Mouse (Mus musculus) adrenal gland (tissue): ENCODE measurements around the gene Zfp422.

Experiments
- intact Hi-C: fragments of 180-260 bp; cut with DNase I; formaldehyde crosslinking; loops from one replicate; pipeline ENCODE4 v1.15.1; 2025
- long read RNA-seq, 2 experiments: library from polyadenylated mRNA; unstranded; transcript quantifications; one replicate each; pipeline ENCODE4 v2.0.0; 2020; ENCODE audit warnings: borderline replicate concordance in 1 of 2; ENCODE audit not compliant: insufficient replicate concordance in 1 of 2

The Zfp422 gene
- long read RNA-seq, experiment 1, transcript Zfp422-202 (2 exons, 3,187 nt), result major isoform, 15 of 19 reads
- long read RNA-seq, experiment 1, partial matches to known transcripts, result 0 of 19 reads
- long read RNA-seq, experiment 1, other reads (novel, unspliced or antisense), result 3 of 19 reads
- long read RNA-seq, experiment 2, transcript Zfp422-202 (2 exons, 3,187 nt), result major isoform, 19 of 27 reads
- long read RNA-seq, experiment 2, partial matches to known transcripts, result 0 of 27 reads
- long read RNA-seq, experiment 2, other reads (novel, unspliced or antisense), result 4 of 27 reads

DNA sequence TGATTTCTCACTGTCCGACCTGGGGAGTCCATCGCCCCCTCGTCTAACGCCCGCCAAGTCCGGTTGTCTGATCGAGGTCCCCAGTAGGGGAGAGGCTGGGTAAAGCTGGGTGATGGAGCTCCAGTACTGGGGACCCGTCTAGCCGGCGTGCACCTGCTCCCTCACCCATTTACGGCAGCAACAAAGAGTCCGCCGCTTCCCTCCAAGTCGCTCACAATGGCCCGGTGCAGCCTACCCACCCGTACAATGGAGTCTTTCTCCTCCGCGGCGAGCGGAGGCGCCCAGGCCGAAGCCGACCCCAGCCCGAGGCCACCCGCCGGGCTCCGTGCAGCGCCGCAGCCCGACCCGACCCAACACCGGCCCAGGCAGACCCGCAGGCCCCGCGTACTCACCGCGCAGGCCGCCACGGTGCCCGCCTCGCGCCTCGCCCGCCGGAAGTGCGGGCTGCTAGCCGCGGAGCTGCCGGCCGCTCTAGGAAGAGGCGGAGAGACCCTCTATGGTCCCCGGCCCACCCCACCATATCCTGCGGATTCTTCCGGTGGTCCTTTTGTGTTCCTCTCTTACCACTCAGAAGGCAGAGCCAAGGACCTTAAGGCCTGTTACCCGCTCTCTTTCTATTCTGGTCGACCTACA lies at the start of gene Zfp422:
TSS of gene Zfp422 (minus strand) at position 461 of the 633 bp plus-strand sequence.
- intact Hi-C loops, result no loop called here

DNA sequence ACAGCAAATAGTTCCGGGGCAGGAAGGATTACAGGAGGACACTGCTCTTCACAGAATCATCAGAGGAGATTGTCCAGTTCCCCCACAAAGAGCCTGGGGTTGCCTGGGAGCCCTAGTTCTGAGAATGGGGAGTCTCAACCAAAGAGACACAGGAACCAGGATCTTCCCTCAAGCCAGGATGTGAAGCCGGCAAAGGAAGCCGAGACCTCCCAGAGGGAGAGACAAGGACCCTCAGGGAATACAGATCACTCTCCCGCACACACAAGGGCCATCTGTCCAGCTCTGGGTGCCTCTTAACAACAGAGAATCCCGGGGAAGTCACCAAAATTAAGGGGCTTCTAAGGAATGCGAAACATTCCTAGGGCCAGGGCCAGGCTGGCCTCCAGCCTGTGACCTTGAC lies 48.5 kb upstream of the Zfp422 start:
- intact Hi-C loops, result no loop called here

- intact Hi-C loops, result no loop called here
Measured at GRCm38 (mm10) chr6:116676355-116676913, 47.6 kb upstream of the Zfp422 start.

DNA sequence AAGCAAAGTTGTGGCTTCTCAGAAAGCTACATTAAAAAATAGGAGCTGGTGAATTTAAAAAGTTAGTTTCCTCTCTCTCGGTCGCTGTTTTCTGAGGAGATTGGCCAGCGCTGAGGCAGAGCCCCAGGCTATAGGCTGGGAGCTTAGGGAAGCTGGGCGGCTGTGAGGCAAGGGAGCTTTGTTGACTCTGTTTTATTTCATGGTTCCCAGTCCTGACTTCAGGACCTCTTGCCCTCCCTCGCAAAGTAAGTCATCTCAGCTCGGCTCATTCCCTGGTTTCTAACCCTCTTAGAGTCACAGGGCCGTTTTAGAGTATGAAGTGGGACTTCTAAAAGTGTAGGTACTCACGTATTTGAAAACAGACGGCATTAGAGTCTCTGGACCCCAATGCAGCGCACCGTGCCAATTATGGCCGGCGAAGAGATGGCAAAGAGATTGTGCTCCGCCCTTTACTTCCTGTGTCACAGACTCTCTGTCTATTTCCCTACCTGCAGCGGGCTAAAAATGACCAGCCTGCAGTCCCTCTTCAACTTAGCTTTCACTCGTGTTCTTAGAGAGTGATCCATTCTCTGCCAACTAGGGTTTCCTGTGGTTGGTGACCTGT lies 45.6 kb upstream of the Zfp422 start:
- intact Hi-C loops, result no loop called here

GRCm38 (mm10) chr6:116673471-116674282 lies 44.9 kb upstream of the Zfp422 start, which contains the start of gene Rassf4:
Gene Rassf4 (minus strand): TSS chr6:116673952.
- intact Hi-C loops, result no loop called here

- intact Hi-C loops, result no loop called here
Measured at GRCm38 (mm10) chr6:116672349-116672748, 43.5 kb upstream of the Zfp422 start.

DNA sequence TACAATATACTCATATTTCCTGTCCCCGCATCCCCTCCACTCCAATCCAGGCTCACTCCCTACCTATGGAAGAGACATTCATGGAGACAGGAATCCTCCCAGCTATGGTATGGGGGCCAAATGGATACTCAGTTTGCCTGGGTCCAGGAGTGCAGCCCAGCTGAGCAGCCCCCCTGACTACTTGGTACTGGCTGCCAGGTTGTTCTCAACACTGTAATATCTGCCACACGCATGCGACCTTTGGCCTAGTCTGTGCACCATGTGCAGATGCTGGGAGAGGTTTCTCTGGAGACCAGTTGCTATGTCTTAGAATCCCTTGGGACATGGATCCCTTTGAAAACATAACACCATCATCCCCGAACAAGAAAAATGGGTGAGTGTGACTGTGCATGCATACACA lies 43.0 kb upstream of the Zfp422 start:
- intact Hi-C loops, result no loop called here

- intact Hi-C loops, result no loop called here
Measured at GRCm38 (mm10) chr6:116671031-116671430, 42.2 kb upstream of the Zfp422 start.

DNA sequence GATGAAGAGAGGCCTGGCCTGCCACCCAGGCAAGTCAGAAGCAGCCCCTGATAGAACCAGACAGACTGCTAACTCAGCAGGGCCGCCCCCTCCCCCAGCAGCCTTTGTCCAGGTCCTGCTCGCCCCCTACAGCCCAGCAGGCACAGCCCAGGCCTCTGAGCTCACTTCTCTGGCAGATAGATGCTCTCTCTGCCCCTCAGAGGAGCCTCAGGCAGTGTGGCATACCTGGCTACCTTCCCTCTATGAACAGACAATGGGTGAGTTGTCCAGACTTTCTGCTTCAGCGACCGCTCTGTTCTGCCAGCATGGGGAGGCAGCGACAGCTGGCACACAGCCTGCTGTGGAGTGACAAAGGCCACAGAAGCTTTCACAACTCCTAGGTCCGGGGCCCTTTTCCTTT lies 41.3 kb upstream of the Zfp422 start:
- intact Hi-C loops, result no loop called here

GRCm38 (mm10) chr6:116668682-116669470 lies 40.1 kb upstream of the Zfp422 start:
- intact Hi-C loops, result no loop called here

- intact Hi-C loops, result no loop called here
Measured at GRCm38 (mm10) chr6:116667382-116667781, 38.6 kb upstream of the Zfp422 start.

DNA sequence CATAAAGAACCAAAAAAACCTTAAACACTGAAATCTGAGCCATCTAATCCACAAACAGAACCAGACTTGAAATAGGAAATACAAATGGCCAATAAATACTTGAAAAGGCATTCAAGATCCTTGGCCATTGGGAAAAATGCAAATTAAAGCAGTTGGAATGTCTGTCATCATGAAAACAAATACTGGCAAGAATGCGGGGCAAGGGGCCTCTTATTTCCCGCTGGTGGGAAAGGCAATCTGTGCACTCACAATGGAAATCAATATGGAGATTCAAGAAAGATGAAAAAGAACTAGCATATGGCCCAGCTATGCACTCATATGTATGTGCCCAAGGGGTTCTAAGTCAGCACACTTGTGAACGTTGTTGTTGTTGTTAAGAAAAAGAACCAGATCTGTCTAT lies 38.1 kb upstream of the Zfp422 start:
- intact Hi-C loops, result no loop called here

DNA sequence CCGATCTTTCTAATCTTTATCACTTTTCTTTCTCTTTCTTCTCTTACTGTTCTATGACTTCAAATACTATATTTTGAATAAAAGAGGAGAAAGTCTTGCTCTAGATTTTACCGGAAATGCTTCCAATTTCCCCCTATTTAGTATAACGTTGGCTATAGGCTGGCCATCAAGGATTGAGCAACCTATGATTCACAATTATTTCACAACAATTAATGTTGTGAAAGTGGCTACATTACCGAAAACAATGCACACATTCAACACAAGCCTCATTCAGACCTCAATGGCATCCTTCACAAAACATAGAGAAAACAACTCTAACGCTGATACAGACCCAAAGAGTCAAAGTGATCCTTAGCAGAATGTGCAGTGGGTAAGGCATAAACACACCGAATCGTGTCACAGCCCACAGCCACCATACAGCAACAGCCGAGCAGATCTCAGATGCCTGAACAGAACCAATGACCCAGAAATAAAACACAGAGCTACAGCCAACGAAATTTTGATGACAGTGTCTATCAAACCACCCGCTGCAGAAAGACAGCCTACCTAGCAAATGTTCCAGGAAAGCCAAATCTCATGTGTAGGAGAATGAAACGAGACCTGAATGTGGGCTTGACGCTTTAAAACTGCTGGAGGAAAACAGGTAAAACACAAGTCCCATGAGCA lies 37.4 kb upstream of the Zfp422 start:
- intact Hi-C loops, result no loop called here

DNA sequence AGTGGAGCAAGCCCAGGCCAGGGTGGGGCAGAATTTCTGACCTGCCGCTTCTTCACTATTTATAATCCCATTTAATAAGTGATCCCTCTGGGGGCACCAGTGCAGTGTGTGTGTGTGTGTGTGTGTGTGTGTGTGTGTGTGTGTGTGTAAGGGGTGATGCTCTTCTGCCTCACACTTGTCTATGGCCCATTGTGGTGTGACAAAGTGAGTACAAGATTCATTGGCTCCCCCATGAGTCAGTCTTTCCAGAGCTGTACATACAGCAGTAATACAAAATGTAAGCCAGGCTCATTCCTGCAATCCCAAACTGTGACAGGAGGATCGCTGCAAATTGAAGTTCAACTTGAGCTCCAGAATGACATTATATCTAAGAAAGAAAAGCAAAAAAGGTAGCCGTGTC lies 36.0 kb upstream of the Zfp422 start:
- intact Hi-C loops, result no loop called here

DNA sequence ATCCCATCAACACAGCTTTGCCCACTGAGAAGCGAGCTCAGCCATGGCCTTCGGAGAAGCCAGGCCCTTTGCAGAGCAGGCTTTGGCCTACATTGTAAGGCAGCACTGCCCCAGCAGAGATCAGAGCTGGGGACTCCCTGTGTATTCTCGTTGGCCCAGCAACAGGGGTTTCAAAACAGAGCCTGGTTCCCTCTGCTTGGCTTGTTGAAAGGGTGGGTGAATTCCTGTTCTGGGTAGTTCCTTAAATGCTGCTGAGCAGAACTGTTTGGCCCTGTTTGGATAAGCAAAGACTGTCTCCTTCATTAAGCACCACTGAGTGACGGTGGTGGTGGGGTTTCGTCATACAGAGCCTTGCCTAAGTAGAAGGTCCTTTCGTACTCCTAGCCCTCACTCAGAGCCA lies 35.2 kb upstream of the Zfp422 start:
- intact Hi-C loops, result no loop called here

DNA sequence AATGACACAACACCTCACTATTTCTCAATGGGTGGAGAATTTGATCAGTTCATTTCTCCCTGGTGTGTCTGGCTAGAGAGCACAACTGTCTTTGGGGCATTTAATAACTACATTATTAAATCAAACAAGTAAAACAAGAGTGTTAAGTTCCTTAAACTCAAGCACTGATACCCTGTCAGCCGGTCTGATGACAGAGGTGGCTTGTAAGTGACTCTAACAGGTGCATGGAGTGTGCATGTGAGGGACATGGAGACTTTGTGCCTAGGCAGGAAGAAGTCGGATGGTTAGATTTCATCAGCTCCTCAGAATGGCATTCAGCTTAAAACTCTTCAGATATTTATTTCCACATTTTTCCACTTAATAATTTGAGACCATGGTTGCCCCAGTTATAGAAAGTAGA lies 34.6 kb upstream of the Zfp422 start:
- intact Hi-C loops, result no loop called here

DNA sequence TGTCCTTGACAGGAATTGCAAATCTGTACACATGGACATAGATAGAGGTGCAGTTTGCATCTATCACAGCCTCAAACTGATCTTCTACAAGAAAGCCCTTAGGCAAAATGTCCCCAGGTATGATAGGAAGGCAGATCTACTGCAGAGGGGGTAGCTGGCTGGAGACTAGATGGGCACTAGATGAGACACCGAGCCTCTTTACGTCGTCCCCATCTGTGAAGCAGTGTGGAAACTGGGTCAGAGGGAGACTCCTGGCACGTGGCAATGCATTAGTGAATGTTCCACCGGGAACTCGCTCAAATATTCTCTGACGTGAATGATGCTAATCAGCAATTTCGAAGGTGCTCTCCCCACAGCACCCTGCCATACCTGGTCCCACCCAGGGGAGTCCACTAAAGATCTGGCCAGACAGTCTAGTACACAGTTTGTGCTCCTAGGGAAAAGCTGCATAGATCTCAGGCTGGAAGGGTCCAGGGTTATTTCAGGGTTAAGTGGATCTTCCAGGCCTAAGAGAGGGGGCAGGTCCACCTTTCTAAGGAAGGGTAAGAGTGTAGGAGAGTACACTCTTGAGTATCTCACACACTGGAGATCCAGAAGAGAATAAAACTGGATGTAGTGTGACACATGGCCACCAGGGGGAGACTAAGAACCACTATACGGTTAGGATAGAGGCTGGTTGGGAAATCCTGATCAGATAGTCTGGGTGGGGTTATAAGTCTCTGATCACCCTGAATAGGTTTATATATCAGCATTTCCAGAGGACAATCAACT lies 25.1 kb upstream of the Zfp422 start:
- intact Hi-C loops, result loop anchor here (5.0 kb wide), 2 partner anchors 43 to 113 kb away; no protein-coding TSS in a partner anchor

DNA sequence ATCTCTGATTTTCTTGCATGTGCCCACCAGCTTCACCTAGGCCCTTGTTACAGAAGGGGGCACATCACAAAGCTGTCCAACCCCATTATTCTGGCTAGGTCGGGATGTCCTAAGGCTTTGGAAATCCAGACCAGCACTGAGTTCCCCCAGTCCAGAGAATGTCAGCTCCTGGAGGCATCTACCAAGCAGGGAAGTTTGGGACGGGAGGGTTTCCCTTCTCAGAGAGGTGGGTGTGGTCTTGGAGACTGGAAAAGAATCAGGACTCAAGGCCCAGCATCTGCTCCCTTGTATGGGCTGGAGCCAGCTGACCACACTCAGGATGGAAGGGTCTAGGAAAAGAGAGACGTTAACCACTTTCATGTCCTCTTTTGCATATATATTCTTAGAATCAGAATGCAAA lies 24.4 kb upstream of the Zfp422 start:
- intact Hi-C loops, result loop anchor here (5.0 kb wide), 2 partner anchors 44 to 114 kb away; no protein-coding TSS in a partner anchor
